Mouse (Mus musculus): Measurements from ENCODE around the gene Scmh1. TPM values are rescaled to one million over a fixed set of nuclear protein-coding genes. Genes with fewer than 3 reads are reported as not detected.

Gene Scmh1
- polyA plus RNA-seq (2015; fragmentation: Nextera tagmentation; extraction: Ambion mirVana): 9.0 and 10.7 TPM in 2 replicates

GRCm38 (mm10) chr4:120405144-120405805 is at the start of gene Scmh1:
TSS of gene Scmh1 (plus strand) at chr4:120405281.
- ATAC-seq: peak; percentile 83
- Histone ChIP-seq H3K9ac (replicated peaks) (peak within 1 kb of the TSS; percentile 99), H3K4me3 (ENCODE audit: low read depth, low read length) (peak within 1 kb of the TSS; percentile 98), H3K9me3 (ENCODE audit: low read length) (no peaks in the 10 kb centered on the region), H3K4me1 (ENCODE audit: insufficient read depth) (peaks cover 17% of the 10 kb centered on the region), H3K27ac (ENCODE audit: low read depth) (peak within 1 kb of the TSS; percentile 95), H3K4me2 (ENCODE audit: low read depth, low read length) (peak within 1 kb of the TSS; percentile 85), H3K36me3 (replicated peaks; ENCODE audit: insufficient read depth, low read length) (no peaks in the 10 kb centered on the region), H3K27me3 (ENCODE audit: insufficient read depth, low read length) (no peaks in the 10 kb centered on the region)
- peak; percentile 73 for DNase-seq
- TF ChIP-seq EP300 (IDR thresholded peaks at IDR 0.05; ENCODE audit: low read depth) (no peak), CTCF (IDR thresholded peaks at IDR 0.05; ENCODE audit: low read depth) (0 out of 2 replicates have a peak, but pooled peaks have one; percentile 7)
- 1% methylated on average over 43 of the region's 102 CpGs for WGBS (ENCODE audit: insufficient replicate concordance)

- Histone ChIP-seq H3K4me3 (ENCODE audit: low read depth, low read length) (no peak overlapping the region), H3K9me3 (ENCODE audit: low read length) (no peaks in the 10 kb centered on the region), H3K4me2 (ENCODE audit: low read depth, low read length) (no peak overlapping the region), H3K27me3 (ENCODE audit: insufficient read depth, low read length) (no peaks in the 10 kb centered on the region), H3K4me1 (ENCODE audit: insufficient read depth) (no peaks in the 10 kb centered on the region), H3K36me3 (replicated peaks; ENCODE audit: insufficient read depth, low read length) (no peaks in the 10 kb centered on the region), H3K9ac (replicated peaks) (no peak overlapping the region), H3K27ac (ENCODE audit: low read depth) (no peak overlapping the region)
- no peak for TF ChIP-seq CTCF (IDR thresholded peaks at IDR 0.05; ENCODE audit: low read depth)
- TF ChIP-seq EP300 (IDR thresholded peaks at IDR 0.05; ENCODE audit: low read depth): no peak
- 29% methylated on average over 7 of the region's 8 CpGs for WGBS (ENCODE audit: insufficient replicate concordance)
- no peak for ATAC-seq
- DNase-seq: no peak
Measured at GRCm38 (mm10) chr4:120360011-120360521, 45.0 kb upstream of the Scmh1 start.

- Histone ChIP-seq H3K4me1 (ENCODE audit: insufficient read depth) (peaks cover 3% of the 10 kb centered on the region; the same call in 1 of the 2 replicates), H3K27ac (ENCODE audit: low read depth) (no peak overlapping the region), H3K27me3 (ENCODE audit: insufficient read depth, low read length) (no peaks in the 10 kb centered on the region), H3K36me3 (replicated peaks; ENCODE audit: insufficient read depth, low read length) (no peaks in the 10 kb centered on the region), H3K9ac (replicated peaks) (no peak overlapping the region), H3K4me2 (ENCODE audit: low read depth, low read length) (no peak overlapping the region), H3K4me3 (ENCODE audit: low read depth, low read length) (no peak overlapping the region), H3K9me3 (ENCODE audit: low read length) (no peaks in the 10 kb centered on the region)
- TF ChIP-seq CTCF (IDR thresholded peaks at IDR 0.05; ENCODE audit: low read depth): no peak
- no peak for TF ChIP-seq EP300 (IDR thresholded peaks at IDR 0.05; ENCODE audit: low read depth)
- no peak for ATAC-seq
- no peak for DNase-seq
- 4% methylated on average over 3 of the region's 3 CpGs for WGBS (ENCODE audit: insufficient replicate concordance)
Measured at GRCm38 (mm10) chr4:120364729-120365128, 40.4 kb upstream of the Scmh1 start.

GRCm38 (mm10) chr4:120365456-120365855 is 39.6 kb upstream of the Scmh1 start:
- no peak overlapping the region for H3K27ac ChIP-seq (ENCODE audit: low read depth)
- H3K36me3 ChIP-seq (replicated peaks; ENCODE audit: insufficient read depth, low read length): no peaks in the 10 kb centered on the region
- 38% methylated on average over 5 of the region's 5 CpGs for WGBS (ENCODE audit: insufficient replicate concordance)
- peaks cover 3% of the 10 kb centered on the region; the same call in 1 of the 2 replicates for H3K4me1 ChIP-seq (ENCODE audit: insufficient read depth)
- DNase-seq (no peak), ATAC-seq (no peak)
- H3K9ac ChIP-seq (replicated peaks): no peak overlapping the region
- no peak overlapping the region for H3K4me3 ChIP-seq (ENCODE audit: low read depth, low read length)
- no peak overlapping the region for H3K4me2 ChIP-seq (ENCODE audit: low read depth, low read length)
- no peak for TF ChIP-seq EP300 (IDR thresholded peaks at IDR 0.05; ENCODE audit: low read depth)
- TF ChIP-seq CTCF (IDR thresholded peaks at IDR 0.05; ENCODE audit: low read depth): no peak
- H3K27me3 ChIP-seq (ENCODE audit: insufficient read depth, low read length): no peaks in the 10 kb centered on the region
- no peaks in the 10 kb centered on the region for H3K9me3 ChIP-seq (ENCODE audit: low read length)

GRCm38 (mm10) chr4:120368031-120368430 is 37.0 kb upstream of the Scmh1 start:
- no peak overlapping the region for H3K4me2 ChIP-seq (ENCODE audit: low read depth, low read length)
- H3K9me3 ChIP-seq (ENCODE audit: low read length): no peaks in the 10 kb centered on the region
- H3K4me3 ChIP-seq (ENCODE audit: low read depth, low read length): no peak overlapping the region
- TF ChIP-seq CTCF (IDR thresholded peaks at IDR 0.05; ENCODE audit: low read depth) (no peak), EP300 (IDR thresholded peaks at IDR 0.05; ENCODE audit: low read depth) (no peak)
- 69% methylated on average over 2 of the region's 2 CpGs for WGBS (ENCODE audit: insufficient replicate concordance)
- no peaks in the 10 kb centered on the region for H3K36me3 ChIP-seq (replicated peaks; ENCODE audit: insufficient read depth, low read length)
- DNase-seq (no peak), ATAC-seq (no peak)
- no peak overlapping the region for H3K9ac ChIP-seq (replicated peaks)
- no peak overlapping the region for H3K27ac ChIP-seq (ENCODE audit: low read depth)
- no peaks in the 10 kb centered on the region for H3K27me3 ChIP-seq (ENCODE audit: insufficient read depth, low read length)
- H3K4me1 ChIP-seq (ENCODE audit: insufficient read depth): peaks cover 3% of the 10 kb centered on the region; the same call in 1 of the 2 replicates

- TF ChIP-seq CTCF (IDR thresholded peaks at IDR 0.05; ENCODE audit: low read depth): peak; percentile 85
- no peak for TF ChIP-seq EP300 (IDR thresholded peaks at IDR 0.05; ENCODE audit: low read depth)
- ATAC-seq: peak; percentile 45; the same call in 1 of the 2 replicates
Measured at GRCm38 (mm10) chr4:120368663-120369062, 36.4 kb upstream of the Scmh1 start.

More at GRCm38 (mm10) chr4:120368663-120369062, 36.4 kb upstream of the Scmh1 start:
- Histone ChIP-seq H3K9me3 (ENCODE audit: low read length) (no peaks in the 10 kb centered on the region), H3K36me3 (replicated peaks; ENCODE audit: insufficient read depth, low read length) (no peaks in the 10 kb centered on the region), H3K4me2 (ENCODE audit: low read depth, low read length) (no peak overlapping the region), H3K27me3 (ENCODE audit: insufficient read depth, low read length) (no peaks in the 10 kb centered on the region), H3K9ac (replicated peaks) (no peak overlapping the region), H3K4me3 (ENCODE audit: low read depth, low read length) (no peak overlapping the region), H3K4me1 (ENCODE audit: insufficient read depth) (peaks cover 3% of the 10 kb centered on the region; the same call in 1 of the 2 replicates), H3K27ac (ENCODE audit: low read depth) (no peak overlapping the region)
- 7% methylated on average over 4 of the region's 4 CpGs for WGBS (ENCODE audit: insufficient replicate concordance)
- peak; percentile 68 for DNase-seq

Data from liver, postnatal 0 days (tissue).